Mouse (Mus musculus) lung, embryonic 14.5 days (tissue): Measurements from ENCODE around the gene Ccni. TPM values are rescaled to one million over a fixed set of nuclear protein-coding genes. Genes with fewer than 3 reads are reported as not detected.
A peak's percentile ranks its signal among the peaks of the same experiment; 100 is the strongest.

Experiments
- ATAC-seq: fragments of 200-750 bp; cut with Nextera tagmentation; 2 replicates; pipeline ENCODE4 v1.8.0; 2017; ENCODE audit warnings: mild to moderate bottlenecking, moderate TSS enrichment, moderate library complexity; ENCODE audit not compliant: insufficient read depth
- DNase-seq: peaks from one replicate; pipeline ENCODE4 v3.0.0-alpha.2; 2015
- H3K27ac ChIP-seq: fragments of 300-500 bp; sonication (generic); 2 replicates; pipeline ENCODE4 v1.5.1; 2014; ENCODE audit warnings: low read depth, mild to moderate bottlenecking, moderate library complexity
- H3K27me3 ChIP-seq: fragments of 300-500 bp; sonication (generic); 2 replicates; pipeline ENCODE4 v1.6.1; 2014; ENCODE audit warnings: low read length, control low read depth; ENCODE audit not compliant: insufficient read depth
- H3K36me3 ChIP-seq: fragments of 300-500 bp; sonication (generic); 2 replicates; pipeline ENCODE4 v1.6.1; 2014; ENCODE audit warnings: control low read depth; ENCODE audit not compliant: insufficient read depth
- H3K4me1 ChIP-seq: fragments of 300-500 bp; sonication (generic); 2 replicates; pipeline ENCODE4 v1.6.1; 2014; ENCODE audit warnings: antibody characterized with exemption, control low read depth; ENCODE audit not compliant: insufficient read depth
- H3K4me2 ChIP-seq: fragments of 300-500 bp; sonication (generic); 2 replicates; pipeline ENCODE4 v1.6.1; 2014; ENCODE audit warnings: mild to moderate bottlenecking
- H3K4me3 ChIP-seq: fragments of 300-500 bp; sonication (generic); 2 replicates; pipeline ENCODE4 v1.5.1; 2014; ENCODE audit warnings: low read depth, low read length
- H3K9ac ChIP-seq: fragments of 300-500 bp; sonication (generic); 2 replicates; pipeline ENCODE4 v1.6.1; 2014
- H3K9me3 ChIP-seq: fragments of 300-500 bp; sonication (generic); 2 replicates; pipeline ENCODE4 v1.6.1; 2016; ENCODE audit warnings: low read depth, low read length, control low read depth
- CTCF ChIP-seq: IDR thresholded peaks from 2 replicates; pipeline ENCODE4 v1.5.1; 2016; ENCODE audit warnings: antibody characterized with exemption, low read depth
- WGBS: fragments of 180-500 bp; shearing (Covaris S2); extraction: QIAGEN DNeasy Blood & Tissue Kit; methylation state at CpG from one replicate; pipeline ENCODE4 v1.1.7; 2014; 5-methylcytosine and 5-hydroxymethylcytosine counted together
- polyA plus RNA-seq: library from polyadenylated mRNA; unstranded; fragments of >200 nt; fragmentation: Nextera tagmentation; extraction: Ambion mirVana; gene quantifications from 2 replicates; pipeline ENCODE4 v1.2.1, GENCODE M21; 2014

The Ccni gene
- polyA plus RNA-seq, 1 experiment from 2014 or later = 165 TPM

- Histone ChIP-seq H3K4me2 (no peak overlapping the region), H3K9me3 (no peaks in the 10 kb centered on the region), H3K4me3 (no peak overlapping the region), H3K36me3 (no peaks in the 10 kb centered on the region), H3K27me3 (no peaks in the 10 kb centered on the region), H3K9ac (no peak overlapping the region), H3K27ac (no peak overlapping the region), H3K4me1 (no peaks in the 10 kb centered on the region)
- no peak for TF ChIP-seq CTCF
- ATAC-seq (no peak), DNase-seq (no peak)
- WGBS = 77% methylated on average over 2 of the region's 2 CpGs
Observed at GRCm38 (mm10) chr5:93224549-93224948, 18.3 kb upstream of the Ccni start.

- no peak overlapping the region for H3K4me3 ChIP-seq
- H3K4me2 ChIP-seq = no peak overlapping the region
- no peaks in the 10 kb centered on the region for H3K27me3 ChIP-seq
- H3K9ac ChIP-seq = no peak overlapping the region
- DNase-seq (peak; percentile 81), ATAC-seq (peak; percentile 75)
- WGBS = 35% methylated on average over 3 of the region's 3 CpGs
- no peaks in the 10 kb centered on the region for H3K9me3 ChIP-seq
- H3K4me1 ChIP-seq = no peaks in the 10 kb centered on the region
- no peaks in the 10 kb centered on the region for H3K36me3 ChIP-seq
- no peak for TF ChIP-seq CTCF
- peak overlapping the region; percentile 51; the same call in 1 of the 2 replicates for H3K27ac ChIP-seq
Observed at GRCm38 (mm10) chr5:93221661-93222060, 15.4 kb upstream of the Ccni start.

- no peak overlapping the region for H3K4me3 ChIP-seq
- no peaks in the 10 kb centered on the region for H3K27me3 ChIP-seq
- ATAC-seq (no peak), DNase-seq (no peak)
- H3K4me1 ChIP-seq = no peaks in the 10 kb centered on the region
- H3K27ac ChIP-seq = no peak overlapping the region
- H3K4me2 ChIP-seq = no peak overlapping the region
- no peak overlapping the region for H3K9ac ChIP-seq
- TF ChIP-seq CTCF = no peak
- 82% methylated on average over 3 of the region's 3 CpGs for WGBS
- no peaks in the 10 kb centered on the region for H3K9me3 ChIP-seq
- no peaks in the 10 kb centered on the region for H3K36me3 ChIP-seq
Observed at GRCm38 (mm10) chr5:93218375-93218774, 12.1 kb upstream of the Ccni start.

GRCm38 (mm10) chr5:93207555-93207954, 1.3 kb upstream of the Ccni start:
- Histone ChIP-seq H3K4me1 (0 out of 2 replicates have a peak, but pooled peaks cover 5% of the 10 kb centered on the region), H3K36me3 (no peaks in the 10 kb centered on the region), H3K4me2 (peak overlapping the region; percentile 67), H3K27ac (peak overlapping the region; percentile 96), H3K4me3 (no peak overlapping the region), H3K27me3 (no peaks in the 10 kb centered on the region), H3K9ac (no peak overlapping the region), H3K9me3 (no peaks in the 10 kb centered on the region)
- DNase-seq (no peak), ATAC-seq (no peak)
- no peak for TF ChIP-seq CTCF
- WGBS = 71% methylated on average over 1 of the region's 1 CpGs

- WGBS = 1% methylated on average over 6 of the region's 6 CpGs
- ATAC-seq (peak; percentile 19), DNase-seq (peak; percentile 79)
Observed at GRCm38 (mm10) chr5:93207006-93207348, 682 bp upstream of the Ccni start.

GRCm38 (mm10) chr5:93205371-93206108, 755 bp downstream of the Ccni start:
- Histone ChIP-seq H3K4me1 (0 out of 2 replicates have a peak, but pooled peaks cover 5% of the 10 kb centered on the region), H3K4me2 (peak overlapping the region; percentile 67), H3K27ac (peak overlapping the region; percentile 96), H3K9me3 (no peaks in the 10 kb centered on the region), H3K36me3 (peaks cover 16% of the 10 kb centered on the region), H3K27me3 (no peaks in the 10 kb centered on the region), H3K9ac (peak overlapping the region; percentile 95), H3K4me3 (peak overlapping the region; percentile 87)
- no peak for TF ChIP-seq CTCF
- ATAC-seq (peak; percentile 65), DNase-seq (peak; percentile 58)
- under 1% methylated on average over 61 of the region's 63 CpGs for WGBS

More at GRCm38 (mm10) chr5:93207006-93207348, 682 bp upstream of the Ccni start:
- Histone ChIP-seq H3K4me2 (peak overlapping the region; percentile 67), H3K27ac (peak overlapping the region; percentile 96), H3K36me3 (peaks cover 2% of the 10 kb centered on the region), H3K9ac (peak overlapping the region; percentile 95), H3K27me3 (no peaks in the 10 kb centered on the region), H3K4me3 (peak overlapping the region; percentile 87), H3K4me1 (0 out of 2 replicates have a peak, but pooled peaks cover 5% of the 10 kb centered on the region), H3K9me3 (no peaks in the 10 kb centered on the region)
- no peak for TF ChIP-seq CTCF

- Histone ChIP-seq H3K27ac (no peak overlapping the region), H3K4me3 (no peak overlapping the region), H3K27me3 (no peaks in the 10 kb centered on the region), H3K4me2 (no peak overlapping the region), H3K4me1 (0 out of 2 replicates have a peak, but pooled peaks cover 5% of the 10 kb centered on the region), H3K36me3 (peaks cover 49% of the 10 kb centered on the region), H3K9me3 (no peaks in the 10 kb centered on the region), H3K9ac (no peak overlapping the region)
- no peak for TF ChIP-seq CTCF
- no peak for DNase-seq
- WGBS = 57% methylated on average over 1 of the region's 1 CpGs
- ATAC-seq = no peak
Observed at GRCm38 (mm10) chr5:93201181-93201580, 5.1 kb downstream of the Ccni start.
